Mouse (Mus musculus) MEL (cell line): ENCODE data around the gene Klrb1b.
"Not testable (repeated sequence)": the region's sequence is repeated elsewhere in the genome, so short reads cannot be mapped to it uniquely, and the experiment has no call there.

ENCODE experiments used
- CTCF ChIP-seq, 3 experiments: IDR thresholded peaks in 2 of 3; conservative IDR thresholded peaks in 1 of 3; 2 replicates each; pipeline ENCODE4 v1.5.1; 2011 to 2012; ENCODE audit warnings: low read length in 3 of 3, low read depth in 2 of 3, mild to moderate bottlenecking in 2 of 3, improper control_type of control experiment in 1 of 3, inconsistent platforms in 1 of 3, mixed read lengths in 1 of 3, moderate library complexity in 1 of 3; ENCODE audit not compliant: control insufficient read depth in 1 of 3, insufficient read depth in 1 of 3, poor library complexity in 1 of 3, severe bottlenecking in 1 of 3
- GATA1 ChIP-seq: IDR thresholded peaks from 2 replicates; pipeline ENCODE4 v1.6.1; 2011; ENCODE audit warnings: low read depth, low read length, improper control_type of control experiment
- HCFC1 ChIP-seq: IDR thresholded peaks from 2 replicates; pipeline ENCODE4 v1.6.1; 2012; ENCODE audit warnings: low read depth, mild to moderate bottlenecking, inconsistent platforms, low read length, improper control_type of control experiment, moderate library complexity
- MAFK ChIP-seq: IDR thresholded peaks from 2 replicates; pipeline ENCODE4 v1.6.1; 2011; ENCODE audit warnings: low read depth, mild to moderate bottlenecking, low read length, improper control_type of control experiment, borderline replicate concordance
- POLR2A ChIP-seq, 2 experiments: IDR thresholded peaks; 2 replicates each; pipeline ENCODE4 v1.6.1; 2011 to 2012; ENCODE audit warnings: low read length in 2 of 2, mild to moderate bottlenecking in 2 of 2, control low read depth in 1 of 2, improper control_type of control experiment in 1 of 2, low read depth in 1 of 2, moderate library complexity in 1 of 2; ENCODE audit not compliant: control insufficient read depth in 1 of 2, insufficient read depth in 1 of 2, poor library complexity in 1 of 2
- TAL1 ChIP-seq: IDR thresholded peaks from 2 replicates; pipeline ENCODE4 v1.6.1; 2012; ENCODE audit warnings: mild to moderate bottlenecking, inconsistent platforms, low read length, moderate library complexity, mixed read lengths
- TCF12 ChIP-seq: IDR thresholded peaks from 2 replicates; pipeline ENCODE4 v1.6.1; 2014; ENCODE audit warnings: low read depth, mild to moderate bottlenecking, inconsistent platforms, low read length, improper control_type of control experiment, moderate library complexity
- USF1 ChIP-seq: IDR thresholded peaks from 2 replicates; pipeline ENCODE4 v1.6.1; 2014; ENCODE audit warnings: low read depth, mild to moderate bottlenecking, inconsistent platforms, low read length, improper control_type of control experiment, moderate library complexity
- ZMIZ1 ChIP-seq: IDR thresholded peaks from 2 replicates; pipeline ENCODE4 v1.6.1; 2012; ENCODE audit warnings: low read depth, mild to moderate bottlenecking, inconsistent platforms, low read length, improper control_type of control experiment, moderate library complexity
- ZNF384 ChIP-seq: IDR thresholded peaks from 2 replicates; pipeline ENCODE4 v1.6.1; 2012; ENCODE audit warnings: low read depth, mild to moderate bottlenecking, inconsistent platforms, low read length, improper control_type of control experiment

- TF ChIP-seq POLR2A (IDR thresholded peaks at IDR 0.05; ENCODE audit: control insufficient read depth in 1 of 2, insufficient read depth in 1 of 2, low read depth in 1 of 2, low read length in 2 of 2, poor library complexity in 1 of 2); GATA1; HCFC1; TAL1; ZNF384; TCF12; MAFK; USF1; ZMIZ1: not testable (repeated sequence)
- peak; percentile 46 to 61 (median 57) for TF ChIP-seq CTCF (IDR thresholded peaks at IDR 0.05 in 2 of 3, conservative IDR thresholded peaks at IDR 0.05 in 1 of 3; ENCODE audit: control insufficient read depth in 1 of 3, insufficient read depth in 1 of 3, low read depth in 2 of 3, low read length in 3 of 3, poor library complexity in 1 of 3, severe bottlenecking in 1 of 3)
These were observed 21.1 kb downstream of the Klrb1b start for GRCm38 (mm10) chr6:128804823-128805640.
